Mouse (Mus musculus) neural tube, embryonic 11.5 days (tissue): ENCODE data around the gene Cfl2. TPM values are rescaled to one million over a fixed set of nuclear protein-coding genes. Genes with fewer than 3 reads are reported as not detected.

ENCODE experiments used
- ATAC-seq: fragments of 200-750 bp; cut with Nextera tagmentation; 2 replicates; pipeline ENCODE4 v1.8.0; 2017; ENCODE audit warnings: moderate number of reproducible peaks, mild to moderate bottlenecking, moderate TSS enrichment, moderate library complexity; ENCODE audit not compliant: insufficient read depth, low FRiP score, low TSS enrichment
- DNase-seq: peaks from one replicate; pipeline ENCODE4 v3.0.0-alpha.2; 2015; ENCODE audit warnings: low spot score
- H3K27ac ChIP-seq: fragments of 300-500 bp; sonication (generic); 2 replicates; pipeline ENCODE4 v1.5.1; 2014; ENCODE audit warnings: low read depth, mild to moderate bottlenecking, low read length
- H3K27me3 ChIP-seq: fragments of 300-500 bp; sonication (generic); 2 replicates; pipeline ENCODE4 v1.6.1; 2014; ENCODE audit warnings: mild to moderate bottlenecking, low read length, mixed read lengths; ENCODE audit not compliant: control insufficient read depth, insufficient read depth
- H3K36me3 ChIP-seq: fragments of 300-500 bp; sonication (generic); 2 replicates; pipeline ENCODE4 v1.6.1; 2014; ENCODE audit warnings: mild to moderate bottlenecking, low read length, moderate library complexity, mixed read lengths; ENCODE audit not compliant: control insufficient read depth, insufficient read depth
- H3K4me1 ChIP-seq: fragments of 300-500 bp; sonication (generic); 2 replicates; pipeline ENCODE4 v1.6.1; 2014; ENCODE audit warnings: low read length, mixed read lengths; ENCODE audit not compliant: control insufficient read depth, insufficient read depth
- H3K4me2 ChIP-seq: fragments of 300-500 bp; sonication (generic); 2 replicates; pipeline ENCODE4 v1.6.1; 2014; ENCODE audit warnings: low read depth, mild to moderate bottlenecking, moderate library complexity
- H3K4me3 ChIP-seq: fragments of 300-500 bp; sonication (generic); 2 replicates; pipeline ENCODE4 v1.5.1; 2014; ENCODE audit warnings: low read depth, low read length
- H3K9ac ChIP-seq: fragments of 300-500 bp; sonication (generic); 2 replicates; pipeline ENCODE4 v1.6.1; 2014; ENCODE audit warnings: mild to moderate bottlenecking, low read length
- H3K9me3 ChIP-seq: fragments of 300-500 bp; sonication (generic); 2 replicates; pipeline ENCODE4 v1.6.1; 2016; ENCODE audit warnings: low read length; ENCODE audit not compliant: control insufficient read depth
- WGBS: fragments of 180-500 bp; shearing (Covaris S2); extraction: QIAGEN DNeasy Blood & Tissue Kit; methylation state at CpG from one replicate; pipeline ENCODE4 v1.1.7; 2014; 5-methylcytosine and 5-hydroxymethylcytosine counted together
- polyA plus RNA-seq: library from polyadenylated mRNA; unstranded; fragments of >200 nt; fragmentation: Nextera tagmentation; extraction: Ambion mirVana; gene quantifications from 2 replicates; pipeline ENCODE4 v1.2.1, GENCODE M21; 2014

The Cfl2 gene
- polyA plus RNA-seq, 1 experiment from 2014 or later: 360 TPM

DNA sequence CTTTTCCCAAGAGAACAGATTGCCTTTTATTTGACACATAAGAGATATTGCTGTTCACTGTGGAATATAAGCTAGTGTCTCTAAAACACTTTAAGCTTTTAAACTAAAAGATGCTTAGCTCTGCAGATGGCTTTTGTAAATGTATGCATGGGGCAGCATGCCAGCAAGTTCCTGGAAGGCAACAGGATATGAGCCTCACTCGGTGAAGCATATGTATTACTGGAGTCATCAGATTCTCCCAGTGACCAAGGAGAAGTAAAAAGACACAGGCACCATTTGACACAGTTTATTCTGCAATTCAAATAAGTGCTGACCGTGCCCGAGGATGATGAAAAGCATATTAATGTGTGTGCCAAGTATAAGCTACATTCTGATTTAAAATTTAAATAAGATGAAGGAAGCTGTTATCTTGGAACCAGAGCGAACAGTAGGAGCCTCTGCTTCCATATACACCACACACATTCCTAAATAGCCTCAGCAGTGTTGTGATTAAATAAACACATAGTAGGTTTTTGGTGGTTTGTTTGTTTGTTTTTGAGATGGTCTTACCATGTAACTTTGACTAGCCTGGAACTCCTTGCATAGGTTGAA is 39.7 kb downstream of the Cfl2 start:
- no peak overlapping the region for H3K4me2 ChIP-seq
- WGBS: 69% methylated on average over 4 of the region's 4 CpGs
- ATAC-seq (no peak), DNase-seq (no peak)
- H3K27me3 ChIP-seq: no peaks in the 10 kb centered on the region
- H3K9ac ChIP-seq: no peak overlapping the region
- no peaks in the 10 kb centered on the region for H3K4me1 ChIP-seq
- no peak overlapping the region for H3K27ac ChIP-seq
- H3K9me3 ChIP-seq: no peaks in the 10 kb centered on the region
- no peaks in the 10 kb centered on the region for H3K36me3 ChIP-seq
- no peak overlapping the region for H3K4me3 ChIP-seq

DNA sequence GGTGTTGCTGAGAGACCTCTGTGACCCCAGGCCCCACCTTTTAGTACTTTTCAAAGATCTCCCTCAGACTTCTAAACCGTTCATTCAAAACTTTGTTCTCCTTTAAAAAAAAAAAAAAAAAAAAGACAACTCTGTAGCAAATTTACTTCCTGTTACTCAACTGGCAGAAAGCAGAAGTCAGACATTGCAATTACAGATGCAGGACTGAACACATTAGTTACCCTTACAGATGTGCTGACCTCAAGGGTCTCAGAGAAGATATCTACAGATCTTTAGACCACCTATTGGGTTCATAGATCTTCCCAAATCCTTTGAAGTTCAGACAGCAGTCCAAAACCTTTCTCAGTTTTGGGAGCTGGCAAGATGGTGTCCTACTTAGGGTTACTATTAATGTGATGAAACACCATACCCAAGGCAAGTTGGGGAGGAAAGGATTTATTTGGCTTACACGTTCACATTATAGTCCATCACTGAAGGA is 42.0 kb downstream of the Cfl2 start:
- H3K9me3 ChIP-seq: no peaks in the 10 kb centered on the region
- WGBS: 31% methylated on average over 2 of the region's 2 CpGs
- no peak overlapping the region for H3K4me3 ChIP-seq
- no peak for ATAC-seq
- DNase-seq: no peak
- H3K4me2 ChIP-seq: no peak overlapping the region
- H3K27me3 ChIP-seq: no peaks in the 10 kb centered on the region
- H3K27ac ChIP-seq: no peak overlapping the region
- H3K9ac ChIP-seq: no peak overlapping the region
- no peaks in the 10 kb centered on the region for H3K4me1 ChIP-seq
- H3K36me3 ChIP-seq: no peaks in the 10 kb centered on the region

DNA sequence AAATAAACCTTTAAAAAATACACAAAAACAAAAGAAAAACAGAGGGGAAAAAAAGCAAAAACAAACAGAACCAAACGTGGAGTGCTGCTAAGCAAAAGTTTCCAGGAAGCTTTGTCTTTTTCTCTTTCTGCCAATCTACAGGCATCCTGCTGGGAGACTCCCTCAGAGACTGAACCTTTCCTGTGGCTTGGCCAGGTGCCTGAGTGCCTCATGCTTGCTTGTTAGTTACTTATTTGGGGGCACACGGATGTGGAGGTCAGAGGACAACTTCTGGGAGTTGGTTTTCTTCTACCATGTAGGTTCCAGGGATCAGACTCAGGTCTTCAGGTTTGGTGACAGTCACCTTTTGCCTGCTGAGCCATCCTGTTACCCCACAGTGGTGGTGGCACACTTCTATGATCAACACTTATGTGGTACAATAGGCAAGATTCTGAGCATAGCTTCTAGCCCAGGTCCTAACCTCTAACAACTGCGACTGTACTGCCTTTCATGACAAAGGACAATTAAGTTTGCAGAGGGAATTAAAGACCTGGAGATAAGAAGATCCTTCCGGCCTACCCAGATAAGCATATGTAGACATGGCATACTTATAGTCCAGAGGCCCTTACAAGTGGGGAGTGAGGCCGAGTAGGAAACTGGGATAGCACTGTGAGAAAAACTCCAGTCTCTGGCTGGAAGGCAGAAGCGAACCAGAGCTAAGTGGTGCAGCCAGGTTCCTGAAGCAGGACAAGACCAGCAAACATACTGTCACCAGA is 43.3 kb downstream of the Cfl2 start:
- no peak overlapping the region for H3K9ac ChIP-seq
- no peak overlapping the region for H3K4me2 ChIP-seq
- H3K27ac ChIP-seq: no peak overlapping the region
- ATAC-seq (no peak), DNase-seq (no peak)
- no peak overlapping the region for H3K4me3 ChIP-seq
- H3K27me3 ChIP-seq: no peaks in the 10 kb centered on the region
- no peaks in the 10 kb centered on the region for H3K4me1 ChIP-seq
- no peaks in the 10 kb centered on the region for H3K36me3 ChIP-seq
- 77% methylated on average over 6 of the region's 6 CpGs for WGBS
- H3K9me3 ChIP-seq: no peaks in the 10 kb centered on the region

DNA sequence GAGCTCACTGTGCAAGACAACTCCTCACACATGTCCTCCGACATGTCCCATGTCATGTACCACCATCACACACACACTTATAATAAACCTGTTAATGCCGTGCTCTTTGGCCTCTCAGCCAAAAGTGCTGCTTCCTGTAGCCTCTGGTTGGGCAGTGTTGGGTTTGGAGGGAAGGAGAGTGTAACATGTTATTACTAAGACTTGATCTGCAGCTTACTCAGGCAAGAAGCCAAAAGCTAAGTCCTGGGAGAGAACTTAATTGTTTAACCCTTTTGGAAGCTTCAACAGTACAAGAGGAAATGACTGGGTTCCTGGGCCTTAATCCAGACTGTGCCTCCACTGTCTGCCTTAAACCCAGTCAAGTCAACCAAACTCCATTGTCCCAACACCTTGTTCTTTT is 52.5 kb downstream of the Cfl2 start:
- no peak overlapping the region for H3K4me3 ChIP-seq
- WGBS: 78% methylated on average over 2 of the region's 2 CpGs
- no peak for ATAC-seq
- no peaks in the 10 kb centered on the region for H3K9me3 ChIP-seq
- H3K27me3 ChIP-seq: no peaks in the 10 kb centered on the region
- no peak overlapping the region for H3K4me2 ChIP-seq
- no peak overlapping the region for H3K27ac ChIP-seq
- no peak for DNase-seq
- H3K4me1 ChIP-seq: no peaks in the 10 kb centered on the region
- H3K9ac ChIP-seq: no peak overlapping the region
- no peaks in the 10 kb centered on the region for H3K36me3 ChIP-seq

Other genes starting within 250 kb of the Cfl2 start
- 188 and 190 TPM in 2 replicates for gene Sptssa, start 206.3 kb downstream of the Cfl2 start, polyA plus RNA-seq
- 77.0 and 80.1 TPM in 2 replicates for gene Eapp, start 167.0 kb downstream of the Cfl2 start, polyA plus RNA-seq
- 218 and 226 TPM in 2 replicates for gene Snx6, start 67.2 kb downstream of the Cfl2 start, polyA plus RNA-seq
- not detected in 2 replicates for gene Gm20403, start 123.7 kb upstream of the Cfl2 start, polyA plus RNA-seq
- gene Baz1a, start 151.5 kb upstream of the Cfl2 start, polyA plus RNA-seq: 24.4 and 29.1 TPM in 2 replicates
- 32.6 and 33.6 TPM in 2 replicates for gene 2700097O09Rik, start 217.2 kb upstream of the Cfl2 start, polyA plus RNA-seq
- gene Srp54a, start 217.4 kb upstream of the Cfl2 start, polyA plus RNA-seq: 189 TPM in 2 replicates